Mouse (Mus musculus): ENCODE results near the gene Lrig2. TPM values are rescaled to one million over a fixed set of nuclear protein-coding genes. Genes with fewer than 3 reads are reported as not detected.

Gene Lrig2
- polyA plus RNA-seq (2014; fragmentation: Nextera tagmentation; extraction: Ambion mirVana), result 24.9 and 25.7 TPM in 2 replicates

DNA sequence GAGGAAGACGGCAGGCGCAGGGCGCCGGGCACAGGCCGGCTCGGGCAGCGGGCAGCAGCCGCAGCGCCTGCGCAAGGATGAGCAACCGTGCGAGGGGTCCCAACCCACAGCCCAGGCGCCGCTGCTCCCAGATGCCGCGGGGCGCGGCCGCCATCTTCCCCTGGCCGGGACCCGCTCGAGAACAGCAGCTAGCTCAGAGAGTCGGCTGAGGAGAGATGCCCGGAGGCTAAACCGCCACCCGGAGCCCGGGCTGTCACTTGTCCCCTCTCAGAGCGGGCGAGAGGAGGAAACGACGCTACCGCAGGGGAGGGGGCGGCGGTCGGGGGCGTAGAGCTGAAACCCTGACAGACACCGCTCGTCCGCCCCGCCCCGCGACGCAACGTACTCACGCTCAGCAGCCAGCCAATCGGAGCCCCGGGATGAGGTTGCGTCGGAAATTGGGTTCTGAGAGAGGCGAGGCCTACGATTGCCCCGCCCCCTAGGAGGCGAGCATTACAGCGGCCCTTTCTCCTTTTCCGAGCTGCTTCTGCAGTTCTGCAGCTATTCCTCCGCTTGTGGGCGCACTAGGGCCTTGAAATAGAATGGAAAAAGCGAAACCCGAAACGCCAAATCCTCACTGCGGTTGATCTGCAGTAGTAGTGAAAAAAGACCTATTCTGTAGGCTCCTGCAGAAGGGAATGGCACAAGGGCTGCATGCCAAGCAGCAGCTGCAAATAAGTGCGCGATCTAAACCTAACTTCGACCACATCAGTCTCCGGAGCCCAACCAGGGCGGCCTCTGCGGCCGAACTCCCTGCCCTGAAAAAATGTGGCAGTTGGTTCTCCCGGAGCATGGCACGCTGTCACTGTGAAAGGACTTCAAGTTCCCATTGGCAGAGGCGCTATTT lies at the start of gene Lrig2:
Gene Lrig2 (minus strand): TSS at position 381 of the 886 bp plus-strand sequence.
- Histone ChIP-seq H3K27ac (replicated peaks; ENCODE audit: low read depth, low read length) (peak within 1 kb of the TSS; percentile 87), H3K4me1 (ENCODE audit: control insufficient read depth, insufficient read depth, low read length) (no peaks in the 10 kb centered on the region), H3K27me3 (ENCODE audit: control insufficient read depth, insufficient read depth, low read length) (no peaks in the 10 kb centered on the region), H3K36me3 (replicated peaks; ENCODE audit: control insufficient read depth, insufficient read depth, low read depth, low read length) (no peaks in the 10 kb centered on the region), H3K4me3 (ENCODE audit: low read depth, low read length) (peak within 1 kb of the TSS; percentile 92), H3K9me3 (replicated peaks; ENCODE audit: control insufficient read depth, low read length) (no peaks in the 10 kb centered on the region), H3K4me2 (ENCODE audit: low read depth, low read length) (peak within 1 kb of the TSS; percentile 69), H3K9ac (replicated peaks; ENCODE audit: low read length) (peak within 1 kb of the TSS; percentile 85)
- under 1% methylated on average over 68 of the region's 71 CpGs for WGBS
- DNase-seq (ENCODE audit: low spot score) (peak; percentile 99), ATAC-seq (replicated peaks; ENCODE audit: insufficient number of reproducible peaks, low FRiP score, low TSS enrichment, low read depth) (peak; percentile 96)

DNA sequence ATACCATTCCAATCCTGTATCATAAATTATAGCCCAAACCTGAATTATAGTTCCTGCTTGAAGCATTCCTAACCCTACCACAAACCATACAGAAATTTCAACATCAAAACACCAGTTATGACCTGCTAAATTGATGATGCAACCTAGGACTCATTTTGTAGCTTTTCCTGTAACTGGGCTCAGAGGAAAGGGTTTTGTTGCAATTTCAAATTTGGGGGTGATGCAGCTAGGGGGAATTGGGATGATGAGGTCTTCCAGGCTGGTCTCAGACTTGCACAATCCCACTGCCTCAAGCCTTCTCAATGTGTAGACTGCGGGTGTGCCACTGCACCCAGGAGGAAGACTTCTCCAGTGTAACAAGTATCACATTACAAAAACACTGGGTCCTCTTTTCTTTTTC lies 44.9 kb upstream of the Lrig2 start:
- Histone ChIP-seq H3K27ac (replicated peaks; ENCODE audit: low read depth, low read length) (no peak overlapping the region), H3K9ac (replicated peaks; ENCODE audit: low read length) (no peak overlapping the region), H3K4me3 (ENCODE audit: low read depth, low read length) (no peak overlapping the region), H3K4me2 (ENCODE audit: low read depth, low read length) (no peak overlapping the region), H3K4me1 (ENCODE audit: control insufficient read depth, insufficient read depth, low read length) (no peaks in the 10 kb centered on the region), H3K9me3 (replicated peaks; ENCODE audit: control insufficient read depth, low read length) (no peaks in the 10 kb centered on the region), H3K27me3 (ENCODE audit: control insufficient read depth, insufficient read depth, low read length) (no peaks in the 10 kb centered on the region), H3K36me3 (replicated peaks; ENCODE audit: control insufficient read depth, insufficient read depth, low read depth, low read length) (no peaks in the 10 kb centered on the region)
- 84% methylated on average over 1 of the region's 1 CpGs for WGBS
- DNase-seq (ENCODE audit: low spot score) (no peak), ATAC-seq (replicated peaks; ENCODE audit: insufficient number of reproducible peaks, low FRiP score, low TSS enrichment, low read depth) (no peak)

DNA sequence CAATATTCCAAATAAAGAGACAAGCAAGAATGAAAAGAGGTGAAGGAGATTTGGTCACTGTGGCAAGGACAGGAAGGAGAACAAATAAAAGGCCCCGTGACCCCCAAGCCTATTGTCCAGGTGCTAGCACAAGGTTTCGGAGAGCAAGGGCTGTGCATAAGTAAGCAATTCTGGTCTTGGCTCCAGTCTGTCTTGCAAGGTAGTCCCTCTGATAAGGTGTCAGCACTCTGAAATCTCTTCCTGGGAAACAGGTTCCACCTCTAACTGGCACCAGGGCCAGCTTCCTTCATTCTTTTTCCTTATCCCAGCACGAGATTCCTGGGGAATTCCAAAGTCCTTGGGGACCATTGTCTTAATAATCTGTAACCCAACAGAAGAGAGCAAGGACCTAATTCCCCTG lies 38.9 kb upstream of the Lrig2 start:
- H3K4me2 ChIP-seq (ENCODE audit: low read depth, low read length), result no peak overlapping the region
- H3K4me1 ChIP-seq (ENCODE audit: control insufficient read depth, insufficient read depth, low read length), result no peaks in the 10 kb centered on the region
- no peak for ATAC-seq (replicated peaks; ENCODE audit: insufficient number of reproducible peaks, low FRiP score, low TSS enrichment, low read depth)
- H3K4me3 ChIP-seq (ENCODE audit: low read depth, low read length), result no peak overlapping the region
- no peak overlapping the region for H3K9ac ChIP-seq (replicated peaks; ENCODE audit: low read length)
- WGBS, result 48% methylated on average over 3 of the region's 3 CpGs
- H3K27me3 ChIP-seq (ENCODE audit: control insufficient read depth, insufficient read depth, low read length), result no peaks in the 10 kb centered on the region
- no peak overlapping the region for H3K27ac ChIP-seq (replicated peaks; ENCODE audit: low read depth, low read length)
- no peak for DNase-seq (ENCODE audit: low spot score)
- no peaks in the 10 kb centered on the region for H3K36me3 ChIP-seq (replicated peaks; ENCODE audit: control insufficient read depth, insufficient read depth, low read depth, low read length)
- no peaks in the 10 kb centered on the region for H3K9me3 ChIP-seq (replicated peaks; ENCODE audit: control insufficient read depth, low read length)

DNA sequence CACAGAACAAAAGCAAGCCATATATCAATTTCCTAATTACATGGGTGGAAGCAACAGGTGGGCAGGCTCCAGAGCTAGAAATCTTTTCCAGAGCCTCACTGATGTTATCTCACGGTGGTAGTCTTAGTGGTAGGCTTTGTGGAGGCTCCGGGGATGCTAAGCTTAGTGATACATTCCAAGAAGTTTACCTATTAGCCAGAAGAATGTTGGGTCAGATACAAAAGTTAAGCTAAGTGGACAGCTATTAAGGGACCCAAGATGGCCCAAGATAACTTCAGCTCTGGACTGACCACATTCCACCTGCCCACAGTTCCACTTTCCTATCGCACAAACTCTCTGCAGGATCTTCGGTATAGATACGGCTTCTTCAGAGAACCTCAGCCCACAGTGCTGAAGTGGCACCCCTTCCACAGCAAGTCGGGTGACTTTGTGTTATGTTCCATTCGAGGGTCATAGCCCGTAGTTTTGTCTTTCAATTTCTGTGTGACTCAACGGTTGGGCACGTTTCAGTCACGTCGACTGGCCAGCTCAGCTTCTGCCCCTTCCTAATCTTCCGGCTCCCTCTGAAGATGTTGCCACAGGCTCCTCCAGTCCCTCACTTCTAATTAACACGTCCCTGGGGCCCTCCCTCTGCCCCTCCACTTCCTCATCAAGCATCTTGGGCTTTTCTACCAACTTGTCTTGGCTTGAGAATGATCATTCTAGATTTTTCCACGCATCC lies 36.8 kb upstream of the Lrig2 start:
- WGBS, result 70% methylated on average over 15 of the region's 15 CpGs
- H3K36me3 ChIP-seq (replicated peaks; ENCODE audit: control insufficient read depth, insufficient read depth, low read depth, low read length), result no peaks in the 10 kb centered on the region

DNA sequence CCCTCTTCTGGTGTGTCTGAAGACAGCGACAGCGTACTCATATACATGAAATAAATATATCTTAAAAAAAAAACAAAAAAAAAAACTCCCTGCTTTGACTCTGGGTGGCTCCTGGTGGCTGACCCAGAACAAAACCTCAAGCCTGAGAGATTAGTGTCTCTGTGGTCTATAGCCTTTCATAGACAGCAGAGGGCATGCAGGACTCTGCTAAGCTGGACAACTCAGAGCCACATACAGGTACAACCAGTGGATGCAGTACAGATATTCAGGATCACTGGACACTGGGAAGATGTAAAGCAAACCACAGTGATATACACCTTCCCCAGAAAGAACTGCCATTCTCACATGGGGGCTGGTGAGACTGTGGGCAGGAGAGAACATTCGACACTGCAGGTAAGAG lies 32.1 kb upstream of the Lrig2 start:
- no peaks in the 10 kb centered on the region for H3K9me3 ChIP-seq (replicated peaks; ENCODE audit: control insufficient read depth, low read length)
- H3K27me3 ChIP-seq (ENCODE audit: control insufficient read depth, insufficient read depth, low read length), result no peaks in the 10 kb centered on the region
- no peak overlapping the region for H3K4me3 ChIP-seq (ENCODE audit: low read depth, low read length)
- H3K9ac ChIP-seq (replicated peaks; ENCODE audit: low read length), result no peak overlapping the region
- ATAC-seq (replicated peaks; ENCODE audit: insufficient number of reproducible peaks, low FRiP score, low TSS enrichment, low read depth) (no peak), DNase-seq (ENCODE audit: low spot score) (no peak)
- no peaks in the 10 kb centered on the region for H3K36me3 ChIP-seq (replicated peaks; ENCODE audit: control insufficient read depth, insufficient read depth, low read depth, low read length)
- 89% methylated on average over 3 of the region's 3 CpGs for WGBS
- H3K27ac ChIP-seq (replicated peaks; ENCODE audit: low read depth, low read length), result no peak overlapping the region
- no peak overlapping the region for H3K4me2 ChIP-seq (ENCODE audit: low read depth, low read length)
- H3K4me1 ChIP-seq (ENCODE audit: control insufficient read depth, insufficient read depth, low read length), result peaks cover 5% of the 10 kb centered on the region; the same call in 1 of the 2 replicates

More for the DNA sequence above, 36.8 kb upstream of the Lrig2 start:
- H3K9me3 ChIP-seq (replicated peaks; ENCODE audit: control insufficient read depth, low read length), result no peaks in the 10 kb centered on the region
- H3K9ac ChIP-seq (replicated peaks; ENCODE audit: low read length), result no peak overlapping the region
- H3K4me1 ChIP-seq (ENCODE audit: control insufficient read depth, insufficient read depth, low read length), result no peaks in the 10 kb centered on the region
- H3K27ac ChIP-seq (replicated peaks; ENCODE audit: low read depth, low read length), result no peak overlapping the region
- no peak overlapping the region for H3K4me2 ChIP-seq (ENCODE audit: low read depth, low read length)
- ATAC-seq (replicated peaks; ENCODE audit: insufficient number of reproducible peaks, low FRiP score, low TSS enrichment, low read depth), result no peak
- DNase-seq (ENCODE audit: low spot score), result no peak
- H3K27me3 ChIP-seq (ENCODE audit: control insufficient read depth, insufficient read depth, low read length), result no peaks in the 10 kb centered on the region
- no peak overlapping the region for H3K4me3 ChIP-seq (ENCODE audit: low read depth, low read length)

DNA sequence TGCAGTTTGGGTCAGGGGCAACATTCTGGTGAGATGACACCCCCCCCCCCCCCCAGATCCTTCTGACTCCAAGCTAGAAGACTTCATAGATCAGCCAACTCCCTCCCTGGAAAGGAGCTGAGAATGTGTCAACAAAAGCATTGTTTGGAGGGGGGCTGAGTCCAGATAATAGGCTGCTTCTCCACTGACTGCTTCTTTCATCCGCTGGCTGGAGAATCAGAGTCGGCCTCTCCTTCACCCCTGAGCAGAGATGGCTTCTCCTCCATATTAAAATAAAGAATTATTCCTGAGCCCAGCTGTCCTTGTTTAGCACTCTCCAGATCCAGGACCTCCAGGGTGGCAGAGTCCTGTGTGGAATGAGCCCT lies 30.3 kb upstream of the Lrig2 start:
- Histone ChIP-seq H3K9me3 (replicated peaks; ENCODE audit: control insufficient read depth, low read length) (no peaks in the 10 kb centered on the region), H3K9ac (replicated peaks; ENCODE audit: low read length) (peak overlapping the region; percentile 13; the same call in 1 of the 2 replicates), H3K4me1 (ENCODE audit: control insufficient read depth, insufficient read depth, low read length) (peaks cover 5% of the 10 kb centered on the region; the same call in 1 of the 2 replicates), H3K27ac (replicated peaks; ENCODE audit: low read depth, low read length) (peak overlapping the region; percentile 52), H3K4me2 (ENCODE audit: low read depth, low read length) (no peak overlapping the region), H3K27me3 (ENCODE audit: control insufficient read depth, insufficient read depth, low read length) (no peaks in the 10 kb centered on the region), H3K4me3 (ENCODE audit: low read depth, low read length) (no peak overlapping the region), H3K36me3 (replicated peaks; ENCODE audit: control insufficient read depth, insufficient read depth, low read depth, low read length) (no peaks in the 10 kb centered on the region)
- 11% methylated on average over 2 of the region's 2 CpGs for WGBS
- ATAC-seq (replicated peaks; ENCODE audit: insufficient number of reproducible peaks, low FRiP score, low TSS enrichment, low read depth) (peak; percentile 39; the same call in 1 of the 2 replicates), DNase-seq (ENCODE audit: low spot score) (peak; percentile 33)

DNA sequence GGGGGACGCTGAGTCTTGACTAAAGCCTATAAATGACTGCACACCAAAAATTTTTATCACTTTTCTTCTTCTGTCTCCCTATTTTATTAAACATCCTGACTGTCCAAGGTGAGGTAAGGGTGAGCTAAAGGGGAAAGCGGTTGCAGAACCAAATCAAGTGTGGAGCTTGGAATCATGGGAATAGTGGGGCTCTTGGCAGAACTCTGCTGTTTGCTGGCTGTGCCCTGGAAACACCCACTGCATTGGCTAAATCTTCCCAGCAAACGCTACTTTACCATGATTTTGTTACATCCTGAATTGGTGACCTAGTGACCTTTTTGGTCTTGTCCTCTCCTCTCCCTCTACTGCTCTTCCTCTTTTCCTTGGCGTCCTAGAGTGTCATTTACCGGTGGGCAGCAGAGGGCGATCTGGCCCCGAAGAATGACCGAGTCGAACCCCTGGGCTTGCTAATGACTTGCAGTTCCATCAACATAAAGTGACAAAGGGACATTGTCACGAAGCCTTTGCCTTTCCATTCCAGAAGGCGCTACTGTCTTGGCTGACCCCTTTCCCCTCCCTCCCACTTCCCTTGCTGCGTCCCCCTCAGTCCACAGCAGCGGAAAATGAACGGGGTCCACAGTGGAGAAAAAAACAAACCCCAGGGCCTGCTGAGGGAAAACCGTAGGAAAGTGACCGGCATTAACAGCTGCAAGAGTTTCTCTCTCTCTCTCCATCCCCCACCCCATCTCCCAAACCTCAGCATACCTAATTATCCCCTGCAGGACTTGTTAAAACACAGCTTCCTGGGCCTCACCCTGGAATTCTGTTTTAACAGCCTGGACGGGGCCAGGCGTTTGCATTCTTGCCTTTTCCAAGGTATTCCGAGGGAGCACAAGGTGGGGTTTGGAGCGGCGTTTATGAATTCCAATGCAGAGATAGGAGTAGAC lies 29.7 kb upstream of the Lrig2 start:
- WGBS, result 4% methylated on average over 21 of the region's 21 CpGs

More for the DNA sequence above, 29.7 kb upstream of the Lrig2 start:
- peak overlapping the region; percentile 57 for H3K4me2 ChIP-seq (ENCODE audit: low read depth, low read length)
- H3K27ac ChIP-seq (replicated peaks; ENCODE audit: low read depth, low read length), result peak overlapping the region; percentile 15; the same call in 1 of the 2 replicates
- H3K9me3 ChIP-seq (replicated peaks; ENCODE audit: control insufficient read depth, low read length), result no peaks in the 10 kb centered on the region
- no peaks in the 10 kb centered on the region for H3K36me3 ChIP-seq (replicated peaks; ENCODE audit: control insufficient read depth, insufficient read depth, low read depth, low read length)
- peak; percentile 80 for ATAC-seq (replicated peaks; ENCODE audit: insufficient number of reproducible peaks, low FRiP score, low TSS enrichment, low read depth)
- peak; percentile 81 for DNase-seq (ENCODE audit: low spot score)
- H3K4me1 ChIP-seq (ENCODE audit: control insufficient read depth, insufficient read depth, low read length), result peaks cover 5% of the 10 kb centered on the region; the same call in 1 of the 2 replicates
- peak overlapping the region; percentile 17; the same call in 1 of the 2 replicates for H3K4me3 ChIP-seq (ENCODE audit: low read depth, low read length)
- peak overlapping the region; percentile 53 for H3K9ac ChIP-seq (replicated peaks; ENCODE audit: low read length)
- no peaks in the 10 kb centered on the region for H3K27me3 ChIP-seq (ENCODE audit: control insufficient read depth, insufficient read depth, low read length)

Measured in embryonic facial prominence, embryonic 11.5 days (tissue).